ENCODE assay signal across 16 mouse cellular contexts in genomic region chr7:89558446-89559039, GRCm38 (mm10). TPM values are rescaled to one million over a fixed set of nuclear protein-coding genes. Genes with fewer than 3 reads are reported as not detected.
DNase-seq lines count a peak whose midpoint lies in the region; ATAC-seq lines count a peak whose summit lies in the region.
"Had no signal": no experiment of that assay in that cellular context is flagged by ENCODE, and none has a peak within 500 bp of the region (broad histone marks: within the 10 kb centered on the region; RNA-seq: fewer than 3 reads in every experiment).

No protein-coding gene starts in this region.

- H3K4me3 ChIP-seq in kidney, embryonic 14.5 days (ENCODE audit: low read length): no peak overlapping the region
- H3K4me3 ChIP-seq in embryonic facial prominence, embryonic 10.5 days: no peak overlapping the region
- H3K4me3 ChIP-seq in forebrain, embryonic 15.5 days: no peak overlapping the region
- no peak overlapping the region for H3K4me3 ChIP-seq in midbrain, embryonic 10.5 days
- H3K4me3 ChIP-seq: heart, embryonic 12.5 days had no signal

- no peaks in the 10 kb centered on the region for H3K36me3 ChIP-seq in kidney, embryonic 14.5 days (ENCODE audit: control insufficient read depth, insufficient read depth, low read length)
- no peaks in the 10 kb centered on the region for H3K36me3 ChIP-seq in embryonic facial prominence, embryonic 10.5 days (replicated peaks)
- H3K36me3 ChIP-seq in forebrain, embryonic 15.5 days: no peaks in the 10 kb centered on the region
- no peaks in the 10 kb centered on the region for H3K36me3 ChIP-seq in midbrain, embryonic 10.5 days
- H3K36me3 ChIP-seq: heart, embryonic 12.5 days had no signal

- H3K4me1 ChIP-seq in kidney, embryonic 14.5 days (ENCODE audit: control insufficient read depth, insufficient read depth, low read length): peaks cover 5% of the 10 kb centered on the region; the same call in 1 of the 2 replicates
- H3K4me1 ChIP-seq in embryonic facial prominence, embryonic 10.5 days: peaks cover 18% of the 10 kb centered on the region
- H3K4me1 ChIP-seq in forebrain, embryonic 15.5 days: no peaks in the 10 kb centered on the region
- peaks cover 8% of the 10 kb centered on the region for H3K4me1 ChIP-seq in midbrain, embryonic 10.5 days

- ATAC-seq in kidney, embryonic 14.5 days (ENCODE audit: low FRiP score, low TSS enrichment): no peak
- ATAC-seq in forebrain, embryonic 15.5 days (replicated peaks): peak; percentile 60; the same call in 1 of the 2 replicates
- ATAC-seq: hindbrain, postnatal 0 days had no signal

- H3K27ac ChIP-seq in kidney, embryonic 14.5 days (ENCODE audit: low read depth, low read length): no peak overlapping the region
- H3K27ac ChIP-seq in embryonic facial prominence, embryonic 10.5 days (replicated peaks): no peak overlapping the region
- H3K27ac ChIP-seq in forebrain, embryonic 15.5 days (replicated peaks): no peak overlapping the region
- no peak overlapping the region for H3K27ac ChIP-seq in midbrain, embryonic 10.5 days (replicated peaks)
- H3K27ac ChIP-seq: hindbrain, postnatal 0 days; macrophage had no signal

- H3K4me2 ChIP-seq in kidney, embryonic 14.5 days (replicated peaks; ENCODE audit: low read depth, low read length): no peak overlapping the region
- H3K4me2 ChIP-seq in forebrain, embryonic 15.5 days (replicated peaks): no peak overlapping the region
- H3K4me2 ChIP-seq: heart, embryonic 12.5 days had no signal

- peak; percentile 4 for DNase-seq in kidney, adult 18-20 months
- DNase-seq in embryonic facial prominence, embryonic 10.5 days (ENCODE audit: low spot score): peak; percentile 17
- DNase-seq in layer of hippocampus, postnatal 14 days (ENCODE audit: low spot score in 2 of 2): peak; percentile 26 to 62
- no peak for DNase-seq in spleen, adult 12 weeks (ENCODE audit: low spot score)
- DNase-seq in midbrain, embryonic 10.5 days (ENCODE audit: low spot score): no peak
- DNase-seq in gastrocnemius, adult 8-10 months (ENCODE audit: low spot score in 2 of 2): no peak
- DNase-seq: cerebellum, postnatal 14 days; spleen, adult 18-20 months; thymus, adult 2 months had no signal

- no peak overlapping the region for H3K9ac ChIP-seq in kidney, embryonic 14.5 days (ENCODE audit: low read depth, low read length)
- no peak overlapping the region for H3K9ac ChIP-seq in forebrain, embryonic 15.5 days (replicated peaks)
- H3K9ac ChIP-seq: heart, embryonic 12.5 days had no signal

- H3K27me3 ChIP-seq in kidney, embryonic 14.5 days (ENCODE audit: control insufficient read depth, insufficient read depth, low read length): no peaks in the 10 kb centered on the region
- H3K27me3 ChIP-seq in embryonic facial prominence, embryonic 10.5 days (replicated peaks; ENCODE audit: low read depth, poor library complexity, severe bottlenecking): no peaks in the 10 kb centered on the region
- H3K27me3 ChIP-seq in forebrain, embryonic 15.5 days: no peaks in the 10 kb centered on the region
- no peaks in the 10 kb centered on the region for H3K27me3 ChIP-seq in midbrain, embryonic 10.5 days (ENCODE audit: low read depth, poor library complexity, severe bottlenecking)
- H3K27me3 ChIP-seq: heart, embryonic 12.5 days had no signal

- H3K9me3 ChIP-seq in kidney, embryonic 14.5 days (ENCODE audit: control insufficient read depth, low read length): no peaks in the 10 kb centered on the region
- no peaks in the 10 kb centered on the region for H3K9me3 ChIP-seq in embryonic facial prominence, embryonic 10.5 days
- H3K9me3 ChIP-seq in forebrain, embryonic 15.5 days: no peaks in the 10 kb centered on the region
- no peaks in the 10 kb centered on the region for H3K9me3 ChIP-seq in midbrain, embryonic 10.5 days (replicated peaks)
- H3K9me3 ChIP-seq: heart, embryonic 12.5 days had no signal

- 88% methylated on average over 11 of the region's 11 CpGs for WGBS in kidney, embryonic 14.5 days
- WGBS in embryonic facial prominence, embryonic 10.5 days: 81% methylated on average over 11 of the region's 11 CpGs
- WGBS in forebrain, embryonic 15.5 days: 74% methylated on average over 11 of the region's 11 CpGs
- WGBS in midbrain, embryonic 10.5 days: 83% methylated on average over 11 of the region's 11 CpGs

RNA-seq across cellular contexts. Expression of gene Prss23, which starts 31.6 kb away (rescaled TPM):
- polyA plus RNA-seq in kidney, embryonic 14.5 days (2014; fragmentation: Nextera tagmentation; extraction: Ambion mirVana): 70.6 and 80.0 TPM in 2 replicates
- 33.1 and 33.4 TPM in 2 replicates for polyA plus RNA-seq in embryonic facial prominence, embryonic 10.5 days (2016; fragmentation: Nextera tagmentation; extraction: Ambion mirVana)
- 10.6 and 12.5 TPM in 2 replicates for polyA plus RNA-seq in forebrain, embryonic 15.5 days (2015; fragmentation: Nextera tagmentation; extraction: Ambion mirVana)
- total RNA-seq in layer of hippocampus, postnatal 14 days (2021): 10 to 100 TPM in 1 of 2 experiments, 1 to 10 TPM in 1; 9.3 to 12.3 TPM
- 24.1 and 26.4 TPM in 2 replicates for polyA plus RNA-seq in midbrain, embryonic 10.5 days (2016; fragmentation: Nextera tagmentation; extraction: Ambion mirVana)
- total RNA-seq in gastrocnemius, adult 8-10 months (2022): 10 to 100 TPM; 48.3 to 61.7 (median 58.2) TPM
- total RNA-seq: MEL; monocyte, adult 5-6 weeks had no signal
- polyA plus RNA-seq: macrophage had no signal

Comparison
In these comparisons a context has a peak if more than half of its experiments do, and no peak if none do; other contexts are left out.
1. DNase-seq: peak in kidney, adult 18-20 months (single experiment), embryonic facial prominence, embryonic 10.5 days (single experiment) and layer of hippocampus, postnatal 14 days (2 of 2); none in spleen, adult 12 weeks (single experiment), midbrain, embryonic 10.5 days (single experiment) and gastrocnemius, adult 8-10 months (0 of 2).